Mouse (Mus musculus) MN1 (cell line): ENCODE results near the gene Slc27a1.

Experiments
- DNase-seq: peaks from one replicate; pipeline ENCODE4 v3.0.0-alpha.2; 2016; ENCODE audit warnings: low spot score

Slc27a1 gene

GRCm38 (mm10) chr8:71558071-71558957 is 10.4 kb upstream of the Slc27a1 start, which contains the start of gene Tmem221:
Gene Tmem221 (minus strand): TSS chr8:71558871.
- DNase-seq: no peak

DNA sequence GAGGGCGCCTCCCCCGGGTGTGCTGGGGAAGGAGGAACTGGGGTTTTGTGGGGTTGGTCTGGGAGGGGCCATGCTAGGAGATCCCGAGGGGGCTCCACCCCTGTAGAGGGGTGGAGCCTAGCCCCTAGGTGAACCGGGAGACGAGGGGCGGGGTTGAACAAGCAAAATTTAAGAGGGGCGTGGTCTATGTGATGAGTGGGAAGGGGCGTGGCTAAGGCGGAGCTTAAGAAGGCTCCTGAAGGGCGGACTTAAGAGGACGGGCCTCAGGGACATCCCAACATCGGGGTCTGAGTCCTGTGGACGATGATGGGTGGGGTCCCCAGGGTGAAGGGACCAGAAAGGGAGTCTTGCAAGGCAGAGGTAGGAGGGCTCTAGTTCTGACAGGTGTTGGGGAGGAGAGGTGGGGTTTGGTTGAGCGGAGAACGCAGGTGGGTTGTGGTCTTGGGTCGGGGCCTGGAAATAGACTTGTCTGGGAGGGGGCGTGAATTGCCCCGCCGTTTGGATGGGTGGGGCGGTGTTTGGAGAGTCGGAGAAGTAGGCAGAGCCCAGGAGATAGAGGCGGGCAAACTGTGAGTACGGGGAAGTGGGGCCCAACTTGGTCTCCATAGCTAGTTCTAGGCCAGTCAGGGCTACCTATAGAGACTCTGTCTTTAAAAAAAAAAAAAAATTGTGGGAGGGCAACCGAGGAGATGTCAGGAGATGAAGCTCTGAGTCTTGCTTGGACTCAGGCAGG is 9.6 kb upstream of the Slc27a1 start:
- DNase-seq: no peak

DNA sequence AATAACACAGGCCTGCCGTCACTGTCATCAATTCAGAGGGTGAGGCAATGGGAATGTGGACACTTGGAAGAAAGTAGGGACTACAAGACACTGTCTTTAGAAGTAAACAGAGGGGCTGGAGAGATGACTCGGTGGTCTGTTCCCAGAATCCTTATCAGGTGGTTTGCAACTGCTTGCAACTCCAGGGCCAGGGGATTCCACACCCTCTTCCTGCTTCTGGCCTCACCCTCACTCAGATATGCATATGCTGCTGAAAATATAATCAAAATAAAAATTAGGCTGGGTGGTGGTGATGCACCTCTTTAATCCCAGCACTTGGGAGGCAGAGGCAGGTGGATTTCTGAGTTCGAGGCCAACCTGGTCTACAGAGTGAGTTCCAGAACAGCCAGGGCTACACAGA is 8.6 kb upstream of the Slc27a1 start:
- no peak for DNase-seq

- DNase-seq: no peak
Observed at GRCm38 (mm10) chr8:71560765-71561164, 7.9 kb upstream of the Slc27a1 start.

GRCm38 (mm10) chr8:71561401-71561800 is 7.3 kb upstream of the Slc27a1 start:
- peak; percentile 88 for DNase-seq

DNA sequence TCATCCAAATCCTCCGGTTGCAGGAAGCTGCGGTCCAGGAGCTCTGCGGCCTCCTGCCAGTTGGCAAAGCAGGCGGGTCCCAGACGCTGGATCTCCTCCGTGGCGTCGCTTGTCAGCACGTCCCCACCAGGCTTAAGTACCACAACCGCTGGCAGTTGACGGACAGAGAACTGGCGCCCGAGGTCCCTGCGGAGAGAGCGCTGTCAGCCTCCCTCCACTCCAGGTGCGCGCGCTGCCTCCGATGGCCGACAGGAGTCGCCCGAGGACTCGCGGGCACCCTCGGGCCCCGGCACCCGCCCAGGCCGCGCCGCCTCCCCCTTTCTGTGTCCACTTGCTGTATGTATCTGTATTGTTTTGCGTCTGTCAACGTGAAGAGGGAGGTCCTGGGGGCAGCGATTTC is 5.9 kb upstream of the Slc27a1 start:
- DNase-seq: peak; percentile 83

DNA sequence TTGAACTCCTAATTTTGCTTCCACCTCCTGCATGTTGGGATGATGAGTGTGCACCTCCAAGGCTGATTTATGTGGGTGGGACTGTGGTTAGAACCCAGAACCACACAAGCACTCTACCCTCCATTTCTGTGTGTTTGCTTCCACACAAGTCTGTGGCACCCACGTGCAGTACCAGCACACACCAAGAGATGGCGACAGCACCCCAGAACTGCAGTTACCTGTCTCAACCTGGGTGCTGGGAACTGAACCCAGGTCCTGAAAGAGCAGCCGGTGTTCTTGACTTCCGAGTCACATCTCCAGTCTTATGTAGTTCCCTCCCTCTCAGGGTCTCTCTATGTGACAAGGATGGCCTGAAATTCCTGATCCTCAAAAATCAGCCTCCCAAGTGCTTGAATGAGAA is 4.7 kb upstream of the Slc27a1 start:
- DNase-seq: no peak

DNA sequence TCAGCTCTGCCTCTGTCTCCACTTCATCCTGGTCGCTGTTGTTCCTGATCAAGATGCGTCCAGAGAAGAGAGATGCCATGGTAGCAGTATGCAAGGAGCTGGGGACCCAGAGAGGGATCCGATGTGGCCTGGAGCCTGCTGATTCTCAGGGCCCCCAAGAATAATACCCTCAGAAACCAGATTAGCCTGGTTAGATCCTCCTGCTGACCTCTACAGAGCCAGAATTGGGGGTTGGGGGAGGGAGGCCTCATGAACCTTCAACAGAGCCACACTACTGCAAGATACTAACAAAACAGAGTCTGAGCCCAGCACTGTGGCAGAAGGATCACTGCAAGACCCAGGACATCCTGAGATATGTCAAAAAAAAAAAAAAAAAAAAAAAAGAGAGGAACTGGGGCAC is 2.2 kb upstream of the Slc27a1 start, which contains the start of gene Nxnl1:
TSS of gene Nxnl1 (minus strand) at position 101 of the 400 bp plus-strand sequence.
- DNase-seq: no peak

DNA sequence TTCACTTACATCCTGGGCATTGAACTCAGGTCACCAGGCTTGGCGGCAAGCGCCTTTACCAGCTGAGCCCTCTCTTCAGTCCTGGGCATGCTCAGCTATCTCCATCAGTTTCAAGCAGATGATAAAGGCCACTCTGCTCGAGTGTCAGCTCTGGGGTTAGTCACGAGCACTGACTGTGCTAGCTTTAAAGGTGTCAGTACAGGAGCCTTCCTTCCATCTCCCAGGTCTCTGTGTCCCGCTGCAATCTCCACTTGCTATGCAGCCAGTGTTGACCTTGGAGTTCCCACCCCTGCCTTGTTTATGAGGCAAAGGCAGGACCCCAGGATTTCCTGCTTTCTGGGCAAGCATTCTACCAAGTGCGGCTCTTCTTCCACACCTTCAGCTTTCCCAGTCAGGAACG is 1.1 kb upstream of the Slc27a1 start:
- no peak for DNase-seq

DNA sequence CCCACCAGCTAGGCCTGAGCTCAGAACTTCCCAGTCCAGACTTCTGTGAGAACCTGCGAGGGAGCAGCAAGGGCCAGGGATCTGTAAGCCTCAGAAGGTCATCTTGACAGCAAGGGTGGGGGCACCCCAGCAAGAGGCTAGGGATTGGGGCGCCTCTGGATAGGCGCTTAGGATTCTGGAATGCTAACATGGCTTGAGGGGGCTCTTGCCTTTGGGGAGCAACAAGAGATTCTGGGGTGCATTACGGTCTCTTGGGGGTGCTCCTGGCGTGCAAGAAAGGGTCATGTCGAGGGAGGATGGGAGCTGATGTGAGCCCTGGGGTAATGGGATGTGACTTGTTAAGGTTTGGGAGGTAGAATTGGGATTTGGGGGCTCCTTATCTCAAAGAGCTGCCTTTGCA is 259 bp downstream of the Slc27a1 start:
- DNase-seq: peak; percentile 49

DNA sequence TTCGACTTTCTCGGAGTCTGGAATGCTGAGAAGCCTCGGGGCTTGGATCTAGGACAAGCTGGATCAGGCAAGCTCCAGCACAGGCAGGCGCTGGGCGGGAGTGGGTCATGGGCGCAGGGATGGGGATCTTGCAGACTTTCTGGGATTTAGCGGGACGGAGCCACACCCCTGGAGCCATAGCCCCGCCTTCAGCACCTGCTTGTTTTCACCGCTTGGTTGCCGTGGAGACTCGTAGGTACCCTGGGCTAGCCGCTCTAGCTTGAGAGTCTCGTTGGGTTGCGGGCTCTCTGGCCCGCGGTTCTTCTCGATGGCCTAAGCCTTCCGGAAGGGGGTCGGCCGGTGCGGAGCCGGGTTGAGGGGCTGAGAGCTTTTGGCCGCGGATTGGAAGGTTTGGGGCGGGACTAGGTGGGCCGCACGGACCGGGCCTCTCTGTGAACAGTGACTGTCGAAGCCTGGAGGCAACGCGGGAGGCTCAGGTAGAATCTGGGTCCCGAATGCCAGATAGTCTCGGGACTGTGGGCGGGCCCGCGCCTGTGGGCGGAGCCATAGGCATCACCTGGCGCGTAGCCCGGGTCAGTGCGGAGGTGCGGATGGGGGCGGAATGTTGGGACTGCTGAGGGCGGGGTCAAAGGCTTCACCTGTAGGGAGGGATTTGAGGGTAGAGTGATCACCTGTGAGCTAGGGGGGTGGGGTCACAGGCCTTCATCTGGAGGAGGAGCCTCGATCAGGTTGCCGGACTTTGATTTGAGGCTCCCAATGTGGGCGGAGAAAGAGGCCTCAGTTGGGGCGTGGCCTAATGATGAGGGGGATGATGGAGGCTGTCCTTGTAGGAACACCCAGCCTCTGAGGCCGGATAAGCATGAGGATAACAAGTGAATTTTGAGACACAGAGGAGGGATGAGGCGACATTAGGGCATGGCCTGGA is 946 bp downstream of the Slc27a1 start:
- DNase-seq: peak; percentile 96

GRCm38 (mm10) chr8:71570291-71570954 is 1.7 kb downstream of the Slc27a1 start:
- DNase-seq: peak; percentile 99

DNA sequence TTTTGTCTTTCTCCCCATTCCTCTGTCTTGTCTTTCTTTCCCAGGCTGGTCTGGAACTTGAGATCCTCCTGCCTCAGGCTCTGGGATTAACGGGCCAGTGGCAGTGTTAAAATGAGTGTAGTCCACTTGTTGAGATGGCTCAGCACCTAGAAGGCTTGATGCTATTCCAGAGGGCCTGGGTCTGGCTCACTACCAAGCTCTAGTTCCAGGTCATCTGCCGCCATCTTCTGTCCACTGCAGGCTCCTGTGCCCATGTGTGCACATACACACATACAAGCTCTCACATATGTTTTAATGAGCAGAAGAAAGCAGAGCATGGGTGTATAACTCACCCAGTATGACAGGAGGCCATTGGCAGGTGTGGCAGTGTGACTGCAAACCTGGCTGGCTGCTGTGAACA is 3.4 kb downstream of the Slc27a1 start:
- peak; percentile 45 for DNase-seq

GRCm38 (mm10) chr8:71572847-71573633 is 4.4 kb downstream of the Slc27a1 start:
- peak; percentile 96 for DNase-seq

DNA sequence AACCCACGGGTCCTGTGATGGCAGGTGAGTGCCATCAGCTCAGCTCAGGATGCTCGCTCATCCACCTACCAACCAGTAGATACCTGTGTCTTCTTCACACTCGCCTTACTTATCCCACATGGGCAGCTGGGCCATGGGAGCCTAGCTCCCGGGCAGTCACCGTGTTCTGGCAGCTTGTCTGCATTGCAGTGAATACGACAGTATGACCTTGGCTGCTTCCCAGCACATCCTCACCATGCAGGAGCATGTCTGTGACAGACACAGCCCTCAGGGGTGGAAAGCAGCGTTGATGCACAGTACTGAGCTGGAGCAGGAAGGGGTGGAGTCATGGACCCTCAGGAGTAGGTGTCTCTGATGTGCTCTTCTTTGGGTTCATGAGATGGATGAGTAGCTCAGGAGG is 5.7 kb downstream of the Slc27a1 start:
- peak; percentile 44 for DNase-seq

DNA sequence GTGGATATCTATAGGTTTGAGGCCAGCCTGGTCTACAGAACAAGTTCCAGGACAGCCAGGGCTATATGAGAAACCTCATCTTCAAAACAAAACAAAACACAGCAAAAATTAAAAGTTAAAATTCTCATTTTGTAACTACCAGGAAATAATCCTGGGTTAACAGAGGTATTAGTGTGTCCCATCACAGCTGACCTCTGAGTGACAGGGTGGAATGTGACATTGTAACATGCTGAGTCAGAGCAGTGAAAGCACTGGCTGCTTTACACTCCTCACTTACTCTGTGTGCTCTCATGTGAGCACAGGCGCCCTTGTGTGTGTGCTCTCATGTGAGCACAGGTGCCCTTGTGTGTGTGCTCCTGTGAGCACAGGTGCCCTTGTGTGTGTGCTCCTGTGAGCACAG is 6.3 kb downstream of the Slc27a1 start:
- DNase-seq: no peak

DNA sequence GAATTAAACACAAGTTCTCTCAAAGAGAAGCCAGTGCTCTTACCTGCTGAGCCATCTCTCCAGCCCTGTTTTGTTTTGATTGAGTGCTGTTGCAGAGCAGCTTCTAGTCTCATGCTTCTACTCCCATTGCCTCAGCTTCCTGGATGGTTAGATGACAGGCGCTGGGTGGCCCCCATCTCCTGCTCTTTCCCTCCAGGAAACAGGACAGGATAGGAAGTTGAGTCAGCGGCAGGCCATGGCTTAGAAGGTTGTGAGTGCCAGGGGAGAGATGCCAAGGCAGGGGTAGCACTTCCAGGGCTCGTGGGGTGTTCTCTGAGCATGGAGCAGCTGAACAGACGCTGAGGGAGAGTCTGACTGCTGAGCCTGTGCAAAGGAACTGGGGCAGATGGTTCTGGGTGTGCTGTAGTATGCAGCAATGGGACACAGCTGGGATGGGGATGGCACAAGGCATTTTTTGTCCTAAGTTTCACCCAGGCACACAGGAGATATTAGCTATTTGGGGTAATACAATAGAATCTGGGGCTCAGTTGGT is 9.2 kb downstream of the Slc27a1 start:
- DNase-seq: no peak

DNA sequence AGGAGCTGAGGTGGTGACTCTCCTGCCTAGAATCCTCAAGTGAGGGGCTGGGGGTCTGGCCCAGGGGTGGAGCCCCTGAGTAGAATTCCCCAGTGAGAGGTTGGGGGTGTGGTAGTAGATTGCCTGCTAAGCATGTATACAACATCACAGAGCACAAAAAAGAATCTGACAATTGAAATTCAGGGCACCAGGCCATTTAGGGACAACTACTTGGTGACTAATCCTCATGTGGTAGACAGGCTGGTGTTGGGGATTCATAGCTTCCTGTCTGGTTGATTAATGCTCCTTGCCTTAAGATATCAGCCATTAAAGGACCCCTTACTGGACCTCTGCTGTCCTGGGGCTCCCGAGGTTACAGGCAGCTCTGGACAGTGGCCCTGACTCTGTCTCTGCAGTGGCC is 10.3 kb downstream of the Slc27a1 start:
- no peak for DNase-seq

GRCm38 (mm10) chr8:71579476-71579875 is 10.8 kb downstream of the Slc27a1 start:
- DNase-seq: no peak

- peak; percentile 78 for DNase-seq
Observed at GRCm38 (mm10) chr8:71580201-71580600, 11.5 kb downstream of the Slc27a1 start.
